ENCODE assay signal across 9 mouse cellular contexts in genomic region chr7:140063092-140063491, GRCm38 (mm10). TPM values are rescaled to one million over a fixed set of nuclear protein-coding genes. Genes with fewer than 3 reads are reported as not detected.
DNase-seq lines count a peak whose midpoint lies in the region; ATAC-seq and TF ChIP-seq lines count a peak whose summit lies in the region.
"Had no signal": no experiment of that assay in that cellular context is flagged by ENCODE, and none has a peak within 500 bp of the region (broad histone marks: within the 10 kb centered on the region; RNA-seq: fewer than 3 reads in every experiment).

No protein-coding gene starts in this region.

- no peak overlapping the region for H3K4me2 ChIP-seq in kidney, postnatal 0 days (ENCODE audit: low read length)
- H3K4me2 ChIP-seq: hindbrain, embryonic 15.5 days had no signal

- H3K4me3 ChIP-seq in kidney, postnatal 0 days (replicated peaks; ENCODE audit: low read depth, low read length), result no peak overlapping the region
- H3K4me3 ChIP-seq: hindbrain, embryonic 15.5 days had no signal

- H3K27ac ChIP-seq in kidney, postnatal 0 days, result no peak overlapping the region
- H3K27ac ChIP-seq: hindbrain, embryonic 15.5 days had no signal

- whole genome bisulfite sequencing in kidney, postnatal 0 days, result 23% methylated on average over 7 of the region's 7 CpGs

- H3K27me3 ChIP-seq in kidney, postnatal 0 days (ENCODE audit: insufficient read depth, low read length), result peaks cover 40% of the 10 kb centered on the region

- peak; percentile 80 for TF ChIP-seq CTCF in kidney, postnatal 0 days (IDR thresholded peaks at IDR 0.05; ENCODE audit: low read depth)

- no peaks in the 10 kb centered on the region for H3K36me3 ChIP-seq in kidney, postnatal 0 days (ENCODE audit: insufficient read depth, low read length)
- H3K36me3 ChIP-seq: hindbrain, embryonic 15.5 days had no signal

- DNase-seq in ovary, postnatal 36 days (ENCODE audit: low spot score), result peak; percentile 49
- DNase-seq in ovary, postnatal 14 days (ENCODE audit: low spot score), result no peak
- peak; percentile 75 for DNase-seq in adrenal gland, postnatal 14 days
- DNase-seq in embryo, embryonic 9.5 days (ENCODE audit: extremely low spot score), result peak; percentile 69
- DNase-seq in kidney, postnatal 0 days (ENCODE audit: low spot score), result peak; percentile 74
- peak; percentile 52 to 60 for DNase-seq in lung, adult 18-20 months
- DNase-seq in right cerebral cortex, postnatal 36 days (ENCODE audit: low spot score in 2 of 2), result peak; percentile 48 to 50
- no peak for DNase-seq in ovary, postnatal 10 days (ENCODE audit: low spot score)

- H3K9me3 ChIP-seq in kidney, postnatal 0 days (replicated peaks; ENCODE audit: low read length), result no peaks in the 10 kb centered on the region
- H3K9me3 ChIP-seq: hindbrain, embryonic 15.5 days had no signal

- peaks cover 13% of the 10 kb centered on the region for H3K4me1 ChIP-seq in kidney, postnatal 0 days (replicated peaks; ENCODE audit: insufficient read depth, low read length)

- 0 out of 2 replicates have a peak, but pooled peaks have one; percentile 11 for ATAC-seq in kidney, postnatal 0 days (replicated peaks; ENCODE audit: low FRiP score, low read depth)

- H3K9ac ChIP-seq in kidney, postnatal 0 days (ENCODE audit: low read depth, low read length), result no peak overlapping the region
- H3K9ac ChIP-seq: hindbrain, embryonic 15.5 days had no signal

RNA-seq across cellular contexts. Expression of gene Msx3, which starts 14.2 kb away (rescaled TPM):
- not detected in 2 replicates for total RNA-seq in adrenal gland, postnatal 14 days (2021)
- not detected in 2 replicates for polyA plus RNA-seq in kidney, postnatal 0 days (2015; fragmentation: Nextera tagmentation; extraction: Ambion mirVana)

RNA-seq across cellular contexts. Expression of gene Caly, which starts 19.3 kb away (rescaled TPM):
- total RNA-seq in adrenal gland, postnatal 14 days (2021), result 6.8 and 7.7 TPM in 2 replicates
- 0.89 and 1.1 TPM in 2 replicates for polyA plus RNA-seq in kidney, postnatal 0 days (2015; fragmentation: Nextera tagmentation; extraction: Ambion mirVana)

RNA-seq across cellular contexts. Expression of gene Tubgcp2, which starts 26.6 kb away (rescaled TPM):
- total RNA-seq in adrenal gland, postnatal 14 days (2021), result 27.2 and 28.0 TPM in 2 replicates
- polyA plus RNA-seq in kidney, postnatal 0 days (2015; fragmentation: Nextera tagmentation; extraction: Ambion mirVana), result 34.4 and 39.5 TPM in 2 replicates

RNA-seq across cellular contexts. Expression of gene Zfp511, which starts 26.9 kb away (rescaled TPM):
- total RNA-seq in adrenal gland, postnatal 14 days (2021), result 16.3 and 18.2 TPM in 2 replicates
- polyA plus RNA-seq in kidney, postnatal 0 days (2015; fragmentation: Nextera tagmentation; extraction: Ambion mirVana), result 35.0 TPM in 2 replicates

RNA-seq across cellular contexts. Expression of gene Prap1, which starts 30.1 kb away (rescaled TPM):
- not detected in 2 replicates for total RNA-seq in adrenal gland, postnatal 14 days (2021)
- polyA plus RNA-seq in kidney, postnatal 0 days (2015; fragmentation: Nextera tagmentation; extraction: Ambion mirVana), result 3.9 and 6.2 TPM in 2 replicates
- polyA plus RNA-seq: hindbrain, embryonic 15.5 days had no signal

Comparison
In these comparisons a context has a peak if more than half of its experiments do, and no peak if none do; other contexts are left out.
1. DNase-seq: peak in ovary, postnatal 36 days (single experiment), adrenal gland, postnatal 14 days (single experiment), embryo, embryonic 9.5 days (single experiment), kidney, postnatal 0 days (single experiment), lung, adult 18-20 months (2 of 2) and right cerebral cortex, postnatal 36 days (2 of 2); none in ovary, postnatal 14 days (single experiment) and ovary, postnatal 10 days (single experiment).